Mouse (Mus musculus) heart, embryonic 10.5 days (tissue): ENCODE data around the gene Cd72. TPM values are rescaled to one million over a fixed set of nuclear protein-coding genes. Genes with fewer than 3 reads are reported as not detected.
A peak's percentile ranks its signal among the peaks of the same experiment; 100 is the strongest.
"Not testable (repeated sequence)": the region's sequence is repeated elsewhere in the genome, so short reads cannot be mapped to it uniquely, and the experiment has no call there.

Experiments
- DNase-seq: peaks from one replicate; pipeline ENCODE4 v3.0.0-alpha.2; 2017; ENCODE audit warnings: low spot score
- H3K27ac ChIP-seq: fragments of 300-500 bp; sonication (generic); 2 replicates; pipeline ENCODE4 v1.5.1; 2016; ENCODE audit warnings: mild to moderate bottlenecking
- H3K27me3 ChIP-seq: fragments of 300-500 bp; sonication (generic); 2 replicates; pipeline ENCODE4 v1.6.1; 2016; ENCODE audit warnings: mild to moderate bottlenecking; ENCODE audit not compliant: poor library complexity, insufficient read depth, severe bottlenecking
- H3K36me3 ChIP-seq: fragments of 300-500 bp; sonication (generic); 2 replicates; pipeline ENCODE4 v1.6.1; 2016; ENCODE audit warnings: mild to moderate bottlenecking, moderate library complexity
- H3K4me1 ChIP-seq: fragments of 300-500 bp; sonication (generic); 2 replicates; pipeline ENCODE4 v1.6.1; 2016; ENCODE audit warnings: mild to moderate bottlenecking
- H3K4me3 ChIP-seq: fragments of 300-500 bp; sonication (generic); 2 replicates; pipeline ENCODE4 v1.5.1; 2016; ENCODE audit warnings: mild to moderate bottlenecking, moderate library complexity
- H3K9me3 ChIP-seq: fragments of 300-500 bp; sonication (generic); 2 replicates; pipeline ENCODE4 v1.6.1; 2016; ENCODE audit warnings: mild to moderate bottlenecking, moderate library complexity
- WGBS: fragments of 180-500 bp; shearing (Covaris S2); methylation state at CpG from one replicate; pipeline ENCODE4 v1.1.7; 2016; 5-methylcytosine and 5-hydroxymethylcytosine counted together
- polyA plus RNA-seq: library from polyadenylated mRNA; unstranded; fragments of >200 nt; fragmentation: Nextera tagmentation; extraction: Ambion mirVana; gene quantifications from 2 replicates; pipeline ENCODE4 v1.2.1, GENCODE M21; 2016

Gene Cd72
- polyA plus RNA-seq, 1 experiment from 2014 or later: 1.4 TPM

DNA sequence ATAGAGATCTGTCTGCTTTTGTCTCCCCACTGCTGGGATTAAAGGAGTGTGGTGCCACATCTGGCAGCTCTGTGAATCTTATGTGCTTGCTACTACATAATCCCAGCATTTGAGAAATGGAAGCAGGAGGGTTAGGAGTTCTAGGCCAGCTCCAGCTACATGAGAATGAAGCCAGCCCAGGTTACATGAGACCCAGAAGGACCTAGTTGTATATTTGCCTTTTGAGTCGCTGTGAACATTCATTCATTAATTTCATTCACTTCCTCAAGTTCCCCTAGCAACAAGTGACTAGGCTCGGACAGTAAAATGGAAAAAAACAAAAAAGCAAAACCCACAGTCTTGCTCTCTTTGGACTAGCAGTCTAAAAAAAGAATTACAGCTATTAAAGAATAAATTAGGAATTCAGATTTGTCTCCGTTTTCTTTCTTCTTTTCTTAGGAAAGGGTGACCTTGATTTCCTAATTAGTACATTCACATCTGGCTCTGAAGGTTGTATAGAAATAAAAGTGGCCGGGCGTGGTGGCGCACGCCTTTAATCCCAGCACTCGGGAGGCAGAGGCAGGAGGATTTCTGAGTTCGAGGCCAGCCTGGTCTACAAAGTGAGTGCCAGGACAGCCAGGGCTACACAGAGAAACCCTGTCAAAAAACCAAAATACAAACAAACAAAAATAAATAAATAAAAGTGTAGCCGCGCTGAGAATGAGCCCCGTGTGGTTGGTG, 37.8 kb upstream of the Cd72 start:
- H3K27me3 ChIP-seq: no peaks in the 10 kb centered on the region
- WGBS: 40% methylated on average over 12 of the region's 12 CpGs
- peaks cover 19% of the 10 kb centered on the region for H3K36me3 ChIP-seq
- peak overlapping the region; percentile 93; the same call in 1 of the 2 replicates for H3K27ac ChIP-seq
- no peaks in the 10 kb centered on the region for H3K9me3 ChIP-seq
- peaks cover 32% of the 10 kb centered on the region for H3K4me1 ChIP-seq
- no peak for DNase-seq
- peak overlapping the region; percentile 84 for H3K4me3 ChIP-seq

DNA sequence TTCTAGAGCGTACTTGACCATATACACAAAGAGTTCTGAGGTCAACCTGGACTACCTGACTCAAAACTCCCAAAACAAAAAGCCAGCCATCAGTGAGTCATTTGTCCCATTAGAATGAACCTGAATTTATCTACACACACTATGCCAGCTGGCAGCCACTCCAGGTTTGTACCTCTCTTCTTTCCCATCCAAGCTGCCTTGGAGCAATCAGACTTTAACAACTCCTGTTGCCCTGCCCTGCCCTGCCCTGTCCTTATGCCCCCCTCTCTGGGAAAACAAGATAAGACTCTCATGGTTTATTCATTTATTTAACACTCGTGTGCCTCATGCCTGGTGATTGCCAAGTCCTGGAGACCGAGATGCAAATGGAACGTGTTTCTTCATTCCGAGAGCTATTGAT, 36.4 kb upstream of the Cd72 start:
- H3K36me3 ChIP-seq: peaks cover 5% of the 10 kb centered on the region
- no peaks in the 10 kb centered on the region for H3K27me3 ChIP-seq
- no peak overlapping the region for H3K4me3 ChIP-seq
- no peak for DNase-seq
- H3K4me1 ChIP-seq: peaks cover 20% of the 10 kb centered on the region
- no peaks in the 10 kb centered on the region for H3K9me3 ChIP-seq
- H3K27ac ChIP-seq: no peak overlapping the region
- 76% methylated on average over 5 of the region's 5 CpGs for WGBS

DNA sequence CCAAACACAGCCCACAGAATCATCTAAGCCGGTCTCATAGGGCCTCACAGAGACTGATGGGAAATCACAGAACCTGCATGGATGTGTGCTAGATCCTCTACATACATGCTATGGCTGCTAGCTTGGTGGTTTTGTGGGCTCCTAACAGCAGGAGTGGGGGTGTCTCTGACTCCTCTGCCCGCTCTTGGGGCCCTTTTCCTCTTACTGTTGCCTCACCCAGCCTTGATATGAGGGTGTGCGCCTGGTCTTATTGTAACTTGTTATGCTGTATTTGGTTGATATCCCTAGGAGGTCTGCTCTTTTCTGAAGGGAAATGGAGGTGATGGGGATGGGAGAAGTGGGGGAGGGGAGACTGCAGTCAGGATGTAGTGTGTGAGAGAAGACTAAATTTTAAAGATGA, 35.2 kb upstream of the Cd72 start:
- peaks cover 8% of the 10 kb centered on the region for H3K4me1 ChIP-seq
- H3K4me3 ChIP-seq: no peak overlapping the region
- 93% methylated on average over 3 of the region's 3 CpGs for WGBS
- no peak overlapping the region for H3K27ac ChIP-seq
- DNase-seq: no peak
- H3K9me3 ChIP-seq: no peaks in the 10 kb centered on the region
- H3K27me3 ChIP-seq: no peaks in the 10 kb centered on the region
- H3K36me3 ChIP-seq: no peaks in the 10 kb centered on the region

DNA sequence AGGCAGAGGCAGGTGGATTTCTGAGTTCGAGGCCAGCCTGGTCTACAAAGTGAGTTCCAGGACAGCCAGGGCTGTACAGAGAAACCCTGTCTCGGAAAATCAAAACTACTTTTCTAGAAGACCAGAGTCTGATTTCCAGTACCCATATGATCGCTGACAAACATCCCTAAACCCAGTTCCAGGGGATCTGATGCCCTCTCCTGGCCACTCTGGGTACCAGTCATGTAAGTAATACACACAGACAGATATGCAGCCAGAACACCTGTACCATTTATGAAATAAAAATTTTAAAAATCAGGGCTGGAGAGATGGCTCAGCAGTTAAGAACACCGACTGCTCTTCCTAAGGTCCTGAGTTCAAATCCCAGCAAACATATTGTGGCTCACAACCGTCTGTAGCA, 31.2 kb upstream of the Cd72 start:
- 80% methylated on average over 5 of the region's 5 CpGs for WGBS
- H3K36me3 ChIP-seq, H3K9me3 ChIP-seq, H3K4me3 ChIP-seq, DNase-seq, H3K27ac ChIP-seq: not testable (repeated sequence)
- Histone ChIP-seq H3K4me1 (peaks cover 14% of the 10 kb centered on the region; the same call in 1 of the 2 replicates), H3K27me3 (peaks cover 18% of the 10 kb centered on the region)

DNA sequence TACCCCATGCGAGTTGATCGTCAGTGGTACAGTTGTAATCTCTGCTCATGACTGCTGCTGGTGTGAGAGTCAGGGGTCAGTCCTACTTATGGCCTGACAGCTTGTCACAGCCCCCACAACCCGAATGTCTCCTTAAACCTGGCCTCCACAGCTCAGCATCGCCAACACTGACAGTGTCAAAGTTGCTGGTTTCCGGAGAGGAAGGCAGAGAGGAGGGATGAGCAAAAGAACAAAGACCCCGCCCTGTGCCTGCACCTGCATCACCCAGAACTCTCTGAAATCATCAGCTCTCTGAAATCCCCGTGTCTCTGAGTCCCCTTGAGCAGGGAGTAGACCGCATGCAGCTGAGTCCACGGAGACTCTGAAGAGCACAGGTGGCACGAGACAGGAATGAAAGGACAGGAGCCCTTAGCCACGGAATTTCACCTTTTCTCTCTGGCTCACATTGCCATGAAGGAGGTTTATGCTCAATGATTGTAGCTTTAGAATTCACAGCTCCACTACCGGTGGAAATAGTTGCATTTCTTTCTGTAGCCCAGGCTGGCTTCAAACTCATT, 29.2 kb upstream of the Cd72 start, which contains the start of gene Sit1:
TSS of gene Sit1 (minus strand) at position 200 of the 557 bp plus-strand sequence.
- peaks cover 22% of the 10 kb centered on the region for H3K4me1 ChIP-seq
- H3K36me3 ChIP-seq: no peaks in the 10 kb centered on the region
- H3K9me3 ChIP-seq: no peaks in the 10 kb centered on the region
- WGBS: 59% methylated on average over 12 of the region's 12 CpGs
- DNase-seq: no peak
- H3K27ac ChIP-seq: no peak within 1 kb of the TSS
- H3K27me3 ChIP-seq: peaks cover 18% of the 10 kb centered on the region
- H3K4me3 ChIP-seq: no peak within 1 kb of the TSS

DNA sequence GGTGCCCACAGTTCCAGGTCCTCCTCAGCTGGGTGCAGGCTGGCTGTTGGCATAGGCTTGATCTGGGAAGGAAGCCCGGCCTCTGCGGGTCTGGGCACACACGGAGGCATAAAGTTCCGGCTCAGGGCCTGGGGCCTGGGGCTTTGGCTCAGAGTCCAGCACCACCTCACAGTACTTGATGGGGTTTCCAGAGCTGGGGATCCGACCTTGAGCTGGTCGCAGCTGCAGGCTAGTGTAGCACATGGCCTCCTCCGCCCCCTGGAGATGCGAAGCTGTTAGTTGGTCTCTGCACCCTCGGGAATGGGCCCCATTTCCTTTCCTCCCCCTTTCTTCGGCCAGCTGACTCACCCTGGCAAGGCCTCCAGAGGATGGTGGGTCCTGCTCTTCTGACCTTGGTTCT, 28.2 kb upstream of the Cd72 start:
- H3K4me3 ChIP-seq: no peak overlapping the region
- H3K9me3 ChIP-seq: no peaks in the 10 kb centered on the region
- peaks cover 18% of the 10 kb centered on the region for H3K27me3 ChIP-seq
- 68% methylated on average over 10 of the region's 10 CpGs for WGBS
- no peaks in the 10 kb centered on the region for H3K36me3 ChIP-seq
- peaks cover 26% of the 10 kb centered on the region for H3K4me1 ChIP-seq
- no peak for DNase-seq
- H3K27ac ChIP-seq: no peak overlapping the region

DNA sequence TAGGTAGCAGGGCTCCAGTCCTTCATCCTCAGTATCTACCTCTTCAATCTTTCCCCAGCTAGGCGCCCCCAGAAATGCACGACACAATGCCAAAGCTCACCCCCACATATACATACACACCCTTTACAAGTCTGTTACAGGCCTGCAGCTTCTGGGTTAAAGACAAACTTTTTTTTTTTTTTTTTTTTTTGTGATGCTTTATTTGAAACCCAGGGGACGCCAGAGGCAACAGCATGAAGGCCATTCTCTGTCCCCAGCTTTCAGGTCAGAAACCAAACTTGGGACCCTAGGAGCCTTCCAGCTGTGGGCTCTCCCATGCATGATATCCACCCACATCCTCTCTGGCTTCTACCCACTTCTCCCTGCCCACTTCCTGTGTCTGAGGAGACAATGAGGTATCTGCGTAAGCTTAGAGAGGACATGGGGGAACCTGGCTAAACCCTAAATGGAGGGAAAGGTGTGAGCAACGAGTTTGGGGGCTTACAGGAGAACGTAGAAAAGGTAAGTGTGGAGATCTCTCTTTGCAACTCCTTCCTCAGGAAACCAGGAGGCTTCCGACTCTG, 27.5 kb upstream of the Cd72 start:
- no peak for DNase-seq

DNA sequence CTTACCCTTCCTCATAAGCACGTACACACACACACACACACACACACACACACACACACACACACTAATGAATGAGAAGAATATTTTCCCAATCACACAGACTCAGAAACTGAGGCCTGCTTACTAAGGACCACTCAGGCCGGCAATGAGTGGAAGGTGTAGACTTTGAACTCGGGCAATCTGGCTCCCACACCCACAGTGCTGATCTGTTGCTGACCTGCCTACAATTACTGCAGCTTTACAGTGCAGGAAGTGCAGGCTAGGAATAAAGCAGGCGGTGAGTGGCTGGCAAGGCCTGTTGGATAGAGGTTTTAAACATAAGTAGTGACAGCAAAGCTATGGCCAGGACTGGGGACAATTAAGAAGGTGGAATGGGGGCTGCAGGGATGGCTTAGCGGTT, 26.6 kb upstream of the Cd72 start:
- 84% methylated on average over 5 of the region's 5 CpGs for WGBS
- DNase-seq: no peak
- H3K4me1 ChIP-seq: peaks cover 26% of the 10 kb centered on the region

More for the DNA sequence above, 27.5 kb upstream of the Cd72 start:
- Histone ChIP-seq H3K9me3 (no peaks in the 10 kb centered on the region), H3K27ac (no peak overlapping the region), H3K4me1 (peaks cover 26% of the 10 kb centered on the region), H3K4me3 (no peak overlapping the region), H3K27me3 (peaks cover 18% of the 10 kb centered on the region), H3K36me3 (no peaks in the 10 kb centered on the region)
- 62% methylated on average over 7 of the region's 7 CpGs for WGBS

DNA sequence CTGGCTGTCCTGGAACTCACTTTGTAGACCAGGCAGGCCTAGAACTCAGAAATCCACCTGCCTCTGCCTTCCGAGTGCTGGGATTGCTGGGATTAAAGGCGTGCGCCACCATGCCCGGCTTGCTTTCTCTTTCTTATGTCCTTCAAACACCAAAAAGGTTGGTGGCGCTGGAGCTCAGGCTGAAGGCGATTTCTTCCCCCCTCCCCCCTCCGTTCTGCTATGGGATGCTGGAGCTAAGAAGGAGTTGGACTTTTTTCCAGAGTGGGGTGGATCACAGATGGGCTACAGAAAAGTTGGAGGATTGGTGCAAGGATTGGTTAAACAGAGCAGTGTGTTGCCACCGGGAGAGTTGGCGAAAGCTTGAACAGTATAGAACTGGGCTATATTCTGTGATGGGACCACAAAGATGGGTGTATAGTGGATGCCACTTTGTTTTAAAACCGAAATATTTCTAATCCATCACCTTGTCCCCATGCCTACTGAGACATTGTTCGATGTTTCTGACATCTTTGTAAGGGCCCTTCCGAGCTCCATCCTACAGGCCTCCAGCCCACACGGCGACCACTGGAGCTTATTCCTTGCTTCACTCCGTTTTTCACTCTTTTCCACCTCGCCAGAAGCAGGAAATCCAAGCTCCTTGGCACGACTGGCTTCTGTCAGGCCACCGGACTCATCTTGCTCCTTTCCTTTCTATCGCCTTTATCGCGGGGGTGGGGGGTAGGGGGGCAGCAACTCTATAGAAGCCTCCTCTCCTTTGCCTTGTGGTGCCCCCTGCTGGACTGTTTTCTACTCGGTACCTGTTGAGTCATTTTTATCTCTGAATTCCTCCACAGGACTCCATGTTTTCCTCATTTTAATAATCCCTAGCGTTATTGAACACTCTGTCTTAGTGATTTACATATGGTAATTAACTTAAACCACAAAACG, 24.7 kb upstream of the Cd72 start:
- H3K27ac ChIP-seq: peak overlapping the region; percentile 59; the same call in 1 of the 2 replicates
- H3K27me3 ChIP-seq: peaks cover 18% of the 10 kb centered on the region
- H3K9me3 ChIP-seq: no peaks in the 10 kb centered on the region
- peak; percentile 84 for DNase-seq
- no peaks in the 10 kb centered on the region for H3K36me3 ChIP-seq
- 44% methylated on average over 24 of the region's 24 CpGs for WGBS
- H3K4me3 ChIP-seq: peak overlapping the region; percentile 33; the same call in 1 of the 2 replicates
- peaks cover 26% of the 10 kb centered on the region for H3K4me1 ChIP-seq

More for the DNA sequence above, 26.6 kb upstream of the Cd72 start:
- Histone ChIP-seq H3K36me3 (no peaks in the 10 kb centered on the region), H3K27me3 (peaks cover 18% of the 10 kb centered on the region), H3K27ac (no peak overlapping the region), H3K9me3 (no peaks in the 10 kb centered on the region), H3K4me3 (no peak overlapping the region)

DNA sequence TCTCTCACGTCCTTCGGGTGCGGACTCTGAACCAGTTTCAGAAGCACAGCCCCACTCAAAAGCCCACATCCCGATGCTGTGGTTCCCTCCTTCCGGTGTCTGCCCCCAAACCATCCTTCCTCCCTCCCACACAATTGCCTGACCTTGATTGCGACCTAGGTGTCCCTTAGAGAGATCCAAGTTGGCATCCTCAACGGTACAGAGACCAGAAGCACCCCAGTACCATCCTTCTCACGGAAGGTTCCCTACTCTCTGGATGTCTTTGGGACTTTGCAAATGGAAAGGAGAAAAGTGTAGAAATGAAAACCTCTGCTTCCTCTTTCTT, 24.1 kb upstream of the Cd72 start:
- Histone ChIP-seq H3K4me1 (peaks cover 22% of the 10 kb centered on the region), H3K27ac (peak overlapping the region; percentile 86), H3K4me3 (peak overlapping the region; percentile 50), H3K36me3 (no peaks in the 10 kb centered on the region), H3K9me3 (no peaks in the 10 kb centered on the region), H3K27me3 (peaks cover 15% of the 10 kb centered on the region)
- 45% methylated on average over 8 of the region's 8 CpGs for WGBS
- no peak for DNase-seq

DNA sequence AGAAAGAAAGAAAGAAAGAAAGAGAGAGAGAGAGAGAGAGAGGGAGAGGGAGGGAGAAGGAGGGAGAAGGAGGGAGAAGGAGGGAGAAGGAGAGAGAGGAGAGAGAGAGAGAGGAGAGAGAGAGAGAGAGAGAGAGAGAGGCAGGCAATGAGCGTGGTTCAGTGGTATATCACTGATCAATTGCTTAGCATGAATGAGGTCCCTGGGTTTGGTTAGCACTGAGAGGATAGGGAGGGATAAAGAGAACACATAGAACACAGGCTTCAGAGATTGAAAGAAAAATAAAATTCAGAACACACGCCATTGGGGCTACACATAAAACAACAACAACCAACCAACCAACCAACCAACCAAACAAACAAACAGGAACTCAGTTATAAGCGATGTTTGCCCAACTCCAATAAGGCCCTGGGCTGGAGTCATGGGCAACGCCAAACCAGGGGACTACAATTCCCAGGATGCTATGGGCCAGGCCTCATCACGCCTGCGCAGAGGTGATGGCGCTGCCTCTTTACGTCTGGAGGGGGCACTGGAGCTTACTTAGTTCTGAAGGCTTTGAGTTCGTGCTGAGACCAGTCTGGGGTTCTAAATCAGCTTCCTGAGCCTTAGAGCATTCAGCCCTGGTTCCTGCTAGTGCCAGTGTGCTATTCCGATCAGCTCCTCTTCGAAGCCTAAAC, 23.6 kb upstream of the Cd72 start:
- Histone ChIP-seq H3K36me3 (no peaks in the 10 kb centered on the region), H3K27me3 (peaks cover 10% of the 10 kb centered on the region), H3K27ac (peak overlapping the region; percentile 86), H3K4me1 (peaks cover 17% of the 10 kb centered on the region), H3K9me3 (no peaks in the 10 kb centered on the region), H3K4me3 (peak overlapping the region; percentile 50)
- peak; percentile 94 for DNase-seq
- 13% methylated on average over 11 of the region's 11 CpGs for WGBS

DNA sequence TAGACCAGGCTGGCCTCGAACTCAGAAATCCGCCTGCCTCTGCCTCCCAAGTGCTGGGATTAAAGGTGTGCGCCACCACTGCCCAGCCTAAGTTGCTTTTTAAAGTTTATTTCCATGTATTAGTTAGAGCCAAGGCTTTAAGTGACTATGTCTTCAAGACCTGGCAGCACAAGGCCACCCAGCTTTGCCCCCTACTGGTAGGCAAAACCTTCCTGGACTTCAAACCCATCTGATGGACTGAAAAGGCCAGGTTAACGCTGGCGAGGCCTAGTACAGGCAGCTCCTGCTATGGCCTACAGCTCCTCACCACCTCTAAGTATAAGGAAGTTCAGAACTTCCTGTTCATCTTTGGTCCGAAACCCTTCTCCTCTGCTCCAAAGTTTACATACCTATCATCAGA, 22.2 kb upstream of the Cd72 start:
- Histone ChIP-seq H3K36me3 (no peaks in the 10 kb centered on the region), H3K27me3 (no peaks in the 10 kb centered on the region), H3K9me3 (no peaks in the 10 kb centered on the region), H3K4me1 (peaks cover 12% of the 10 kb centered on the region; the same call in 1 of the 2 replicates), H3K27ac (no peak overlapping the region), H3K4me3 (no peak overlapping the region)
- 83% methylated on average over 6 of the region's 6 CpGs for WGBS
- no peak for DNase-seq
